Mouse (Mus musculus): ENCODE results near the gene Gm26558. TPM values are rescaled to one million over a fixed set of nuclear protein-coding genes. Genes with fewer than 3 reads are reported as not detected.

The Gm26558 gene
- total RNA-seq, 1 experiment = 0.27 TPM

GRCm38 (mm10) chr2:70648271-70648670, 13.6 kb downstream of the Gm26558 start:
- Histone ChIP-seq H3K27ac (ENCODE audit: insufficient read depth, low read depth, low read length, poor library complexity, severe bottlenecking) (no peak overlapping the region), H3K4me1 (ENCODE audit: control insufficient read depth in 2 of 2, insufficient read depth in 2 of 2, low read length in 2 of 2, poor library complexity in 1 of 2) (no peaks in the 10 kb centered on the region), H3K4me3 (ENCODE audit: insufficient read depth in 1 of 2, low read depth in 1 of 2, low read length in 2 of 2, poor library complexity in 1 of 2, severe bottlenecking in 1 of 2) (no peak overlapping the region), H3K9me3 (ENCODE audit: control insufficient read depth, insufficient read depth, low read depth, low read length) (no peaks in the 10 kb centered on the region), H3K36me3 (ENCODE audit: control insufficient read depth, insufficient read depth, low read length, poor library complexity, severe bottlenecking) (no peaks in the 10 kb centered on the region), H3K9ac (ENCODE audit: insufficient read depth, low read depth, low read length, poor library complexity, severe bottlenecking) (no peak overlapping the region)
- no peak for DNase-seq (ENCODE audit: low read depth, low spot score)
- in situ Hi-C loops (cut with MboI; ENCODE audit: low sequenced_read_pairs in 2 of 2, unreplicated experiment in 2 of 2) = no loop called here
- TF ChIP-seq ZNF384 (IDR thresholded peaks at IDR 0.05; ENCODE audit: low read depth, low read length) = no peak
- TF ChIP-seq HCFC1 (IDR thresholded peaks at IDR 0.05; ENCODE audit: borderline replicate concordance, insufficient read depth, low read length) = no peak
- TF ChIP-seq CHD2 (IDR thresholded peaks at IDR 0.05; ENCODE audit: low read depth, low read length) = no peak
- TF ChIP-seq ZC3H11A (IDR thresholded peaks at IDR 0.05; ENCODE audit: borderline replicate concordance, low read depth, low read length) = no peak
- TF ChIP-seq MAFK (IDR thresholded peaks at IDR 0.05; ENCODE audit: insufficient read depth, low read depth, low read length) = no peak

- H3K9me3 ChIP-seq (ENCODE audit: control insufficient read depth, insufficient read depth, low read depth, low read length) = no peaks in the 10 kb centered on the region
- H3K4me1 ChIP-seq (ENCODE audit: control insufficient read depth in 2 of 2, insufficient read depth in 2 of 2, low read length in 2 of 2, poor library complexity in 1 of 2) = no peaks in the 10 kb centered on the region
- H3K4me3 ChIP-seq (ENCODE audit: insufficient read depth in 1 of 2, low read depth in 1 of 2, low read length in 2 of 2, poor library complexity in 1 of 2, severe bottlenecking in 1 of 2) = no peak overlapping the region
- no peak for TF ChIP-seq CHD2 (IDR thresholded peaks at IDR 0.05; ENCODE audit: low read depth, low read length)
- TF ChIP-seq MAFK (IDR thresholded peaks at IDR 0.05; ENCODE audit: insufficient read depth, low read depth, low read length) = no peak
- TF ChIP-seq ZNF384 (IDR thresholded peaks at IDR 0.05; ENCODE audit: low read depth, low read length) = no peak
- TF ChIP-seq HCFC1 (IDR thresholded peaks at IDR 0.05; ENCODE audit: borderline replicate concordance, insufficient read depth, low read length) = no peak
- TF ChIP-seq ZC3H11A (IDR thresholded peaks at IDR 0.05; ENCODE audit: borderline replicate concordance, low read depth, low read length) = no peak
- DNase-seq (ENCODE audit: low read depth, low spot score) = no peak
- in situ Hi-C loops (cut with MboI; ENCODE audit: low sequenced_read_pairs in 2 of 2, unreplicated experiment in 2 of 2) = no loop called here
- no peak overlapping the region for H3K27ac ChIP-seq (ENCODE audit: insufficient read depth, low read depth, low read length, poor library complexity, severe bottlenecking)
- no peak overlapping the region for H3K9ac ChIP-seq (ENCODE audit: insufficient read depth, low read depth, low read length, poor library complexity, severe bottlenecking)
- H3K36me3 ChIP-seq (ENCODE audit: control insufficient read depth, insufficient read depth, low read length, poor library complexity, severe bottlenecking) = no peaks in the 10 kb centered on the region
Observed at GRCm38 (mm10) chr2:70647681-70648080, 14.2 kb downstream of the Gm26558 start.

GRCm38 (mm10) chr2:70645266-70645780, 16.6 kb downstream of the Gm26558 start:
- Histone ChIP-seq H3K9ac (ENCODE audit: insufficient read depth, low read depth, low read length, poor library complexity, severe bottlenecking) (no peak overlapping the region), H3K4me3 (ENCODE audit: insufficient read depth in 1 of 2, low read depth in 1 of 2, low read length in 2 of 2, poor library complexity in 1 of 2, severe bottlenecking in 1 of 2) (no peak overlapping the region), H3K36me3 (ENCODE audit: control insufficient read depth, insufficient read depth, low read length, poor library complexity, severe bottlenecking) (no peaks in the 10 kb centered on the region), H3K27ac (ENCODE audit: insufficient read depth, low read depth, low read length, poor library complexity, severe bottlenecking) (no peak overlapping the region), H3K9me3 (ENCODE audit: control insufficient read depth, insufficient read depth, low read depth, low read length) (no peaks in the 10 kb centered on the region), H3K4me1 (ENCODE audit: control insufficient read depth in 2 of 2, insufficient read depth in 2 of 2, low read length in 2 of 2, poor library complexity in 1 of 2) (no peaks in the 10 kb centered on the region)
- no peak for TF ChIP-seq ZNF384 (IDR thresholded peaks at IDR 0.05; ENCODE audit: low read depth, low read length)
- TF ChIP-seq HCFC1 (IDR thresholded peaks at IDR 0.05; ENCODE audit: borderline replicate concordance, insufficient read depth, low read length) = no peak
- no peak for TF ChIP-seq CHD2 (IDR thresholded peaks at IDR 0.05; ENCODE audit: low read depth, low read length)
- no peak for TF ChIP-seq MAFK (IDR thresholded peaks at IDR 0.05; ENCODE audit: insufficient read depth, low read depth, low read length)
- no peak for TF ChIP-seq ZC3H11A (IDR thresholded peaks at IDR 0.05; ENCODE audit: borderline replicate concordance, low read depth, low read length)
- in situ Hi-C loops (cut with MboI; ENCODE audit: low sequenced_read_pairs in 2 of 2, unreplicated experiment in 2 of 2) = no loop called here
- no peak for DNase-seq (ENCODE audit: low read depth, low spot score)

- Histone ChIP-seq H3K36me3 (ENCODE audit: control insufficient read depth, insufficient read depth, low read length, poor library complexity, severe bottlenecking) (no peaks in the 10 kb centered on the region), H3K4me3 (ENCODE audit: insufficient read depth in 1 of 2, low read depth in 1 of 2, low read length in 2 of 2, poor library complexity in 1 of 2, severe bottlenecking in 1 of 2) (no peak overlapping the region), H3K4me1 (ENCODE audit: control insufficient read depth in 2 of 2, insufficient read depth in 2 of 2, low read length in 2 of 2, poor library complexity in 1 of 2) (no peaks in the 10 kb centered on the region), H3K9me3 (ENCODE audit: control insufficient read depth, insufficient read depth, low read depth, low read length) (no peaks in the 10 kb centered on the region), H3K9ac (ENCODE audit: insufficient read depth, low read depth, low read length, poor library complexity, severe bottlenecking) (no peak overlapping the region), H3K27ac (ENCODE audit: insufficient read depth, low read depth, low read length, poor library complexity, severe bottlenecking) (no peak overlapping the region)
- TF ChIP-seq ZC3H11A (IDR thresholded peaks at IDR 0.05; ENCODE audit: borderline replicate concordance, low read depth, low read length) (no peak), CHD2 (IDR thresholded peaks at IDR 0.05; ENCODE audit: low read depth, low read length) (no peak), HCFC1 (IDR thresholded peaks at IDR 0.05; ENCODE audit: borderline replicate concordance, insufficient read depth, low read length) (no peak), ZNF384 (IDR thresholded peaks at IDR 0.05; ENCODE audit: low read depth, low read length) (no peak), MAFK (IDR thresholded peaks at IDR 0.05; ENCODE audit: insufficient read depth, low read depth, low read length) (no peak)
- in situ Hi-C loops (cut with MboI; ENCODE audit: low sequenced_read_pairs in 2 of 2, unreplicated experiment in 2 of 2) = no loop called here
- DNase-seq (ENCODE audit: low read depth, low spot score) = no peak
Observed at GRCm38 (mm10) chr2:70642971-70643565, 18.8 kb downstream of the Gm26558 start.

All from ES-E14 (cell line).